Mouse (Mus musculus) C2C12 (cell line): ENCODE results near the gene Tppp. TPM values are rescaled to one million over a fixed set of nuclear protein-coding genes. Genes with fewer than 3 reads are reported as not detected.

ENCODE experiments used
- H3K27me3 ChIP-seq: one replicate; pipeline ENCODE4 v1.6.1; 2011; ENCODE audit not compliant: control insufficient read depth, insufficient read depth, insufficient read length
- H3K36me3 ChIP-seq: one replicate; pipeline ENCODE4 v1.6.1; 2011; ENCODE audit not compliant: control insufficient read depth, insufficient read depth
- H3K4me3 ChIP-seq: one replicate; pipeline ENCODE4 v1.5.1; 2011; ENCODE audit warnings: mild to moderate bottlenecking, control low read depth; ENCODE audit not compliant: poor library complexity, insufficient read depth, severe bottlenecking
- H3K79me2 ChIP-seq: one replicate; pipeline ENCODE4 v1.6.1; 2011; ENCODE audit not compliant: control insufficient read depth, insufficient read depth
- H3K79me3 ChIP-seq: one replicate; pipeline ENCODE4 v1.6.1; 2011; ENCODE audit warnings: low read depth, control low read depth
- H3ac ChIP-seq: one replicate; pipeline ENCODE3; 2011; ENCODE audit warnings: low read depth; ENCODE audit not compliant: control insufficient read depth, insufficient read length
- CEBPB ChIP-seq: IDR thresholded peaks from one replicate; pipeline ENCODE4 v1.6.1; 2011; ENCODE audit warnings: low read depth, mild to moderate bottlenecking, control low read depth, moderate library complexity
- CTCF ChIP-seq: IDR thresholded peaks from one replicate; pipeline ENCODE4 v1.5.1; 2011; ENCODE audit not compliant: control insufficient read depth, insufficient read depth, insufficient read length
- FOSL1 ChIP-seq: IDR thresholded peaks from one replicate; pipeline ENCODE4 v1.8.0; 2011; ENCODE audit warnings: mild to moderate bottlenecking, low read length; ENCODE audit not compliant: poor library complexity, insufficient read depth, severe bottlenecking
- MAX ChIP-seq: IDR thresholded peaks from one replicate; pipeline ENCODE4 v1.6.1; 2011; ENCODE audit warnings: mild to moderate bottlenecking, control low read depth
- MYOD1 ChIP-seq: IDR thresholded peaks from one replicate; pipeline ENCODE4 v1.6.1; 2011; ENCODE audit warnings: low read depth; ENCODE audit not compliant: control insufficient read depth, insufficient read length
- MYOG ChIP-seq: IDR thresholded peaks from one replicate; pipeline ENCODE4 v1.6.1; 2011; ENCODE audit not compliant: control insufficient read depth, insufficient read length; ENCODE audit errors: extremely low read depth
- USF1 ChIP-seq: IDR thresholded peaks from one replicate; pipeline ENCODE4 v1.6.1; 2011; ENCODE audit warnings: low read depth, mild to moderate bottlenecking, control low read depth, moderate library complexity
- long read RNA-seq, 2 experiments: library from polyadenylated mRNA; unstranded; transcript quantifications; one replicate each; pipeline ENCODE4 v2.0.0; 2019 to 2020
- polyA plus RNA-seq: library from polyadenylated mRNA; unstranded; fragments of >200 nt; fragmentation: generic; extraction: Trizol; gene quantifications from one replicate; pipeline ENCODE4 v1.2.1, GENCODE M21; 2012; ENCODE audit warnings: missing spikeins

Tppp gene
- 0.02 TPM for polyA plus RNA-seq
- long read RNA-seq, experiment 1: 0 reads
- long read RNA-seq, experiment 2, full-length matches to known transcripts: 3 of 3 reads
- long read RNA-seq, experiment 2, partial matches to known transcripts: 0 of 3 reads
- long read RNA-seq, experiment 2, other reads (novel, unspliced or antisense): 0 of 3 reads

DNA sequence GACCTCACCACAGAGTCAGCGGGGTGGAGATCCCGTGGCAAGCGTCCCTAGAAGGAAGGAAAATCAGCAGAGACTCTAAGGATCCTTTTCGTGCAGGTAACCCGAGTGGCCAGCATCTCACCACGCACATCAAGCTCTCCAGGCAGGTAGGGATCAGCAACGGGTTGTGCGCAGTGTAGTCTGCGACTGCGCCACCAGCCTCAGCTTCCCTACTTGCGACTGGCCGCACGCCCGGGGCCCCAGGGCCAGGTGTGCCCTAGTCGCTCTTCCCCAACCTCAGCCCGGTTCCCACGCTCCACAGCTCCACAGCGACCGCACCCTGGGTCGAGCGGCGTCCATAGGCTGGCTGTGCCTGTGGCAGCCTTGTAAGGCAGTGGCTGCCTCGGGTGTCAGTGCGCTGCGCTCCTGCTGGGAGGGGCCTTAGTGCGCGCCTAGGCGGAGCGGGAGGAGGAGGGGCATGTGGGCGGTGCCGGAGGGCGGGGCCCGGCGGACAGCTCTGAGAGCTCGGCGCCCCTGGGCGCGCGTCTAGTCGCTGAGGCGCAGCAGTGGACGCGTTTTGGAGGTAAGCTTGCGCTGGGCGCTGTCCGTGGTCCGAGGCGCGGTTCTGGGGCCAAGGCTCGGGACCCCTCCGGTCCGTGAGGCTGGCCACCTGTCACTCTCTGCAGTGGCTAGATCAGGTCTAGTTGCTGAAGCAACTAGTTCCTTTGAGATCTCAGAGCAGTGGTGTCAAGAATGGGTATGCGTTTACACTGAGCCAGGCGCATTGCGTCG, at the start of gene Tppp:
Gene Tppp, plus strand, starts transcription at position 460 of the 771 bp plus-strand sequence.
- H3ac ChIP-seq: peak within 1 kb of the TSS; percentile 59
- H3K79me3 ChIP-seq: no peaks in the 10 kb centered on the region
- no peak within 1 kb of the TSS for H3K4me3 ChIP-seq
- no peaks in the 10 kb centered on the region for H3K79me2 ChIP-seq
- TF ChIP-seq CEBPB: no peak
- no peak for TF ChIP-seq MYOG
- TF ChIP-seq MYOD1: no peak
- no peak for TF ChIP-seq FOSL1
- no peak for TF ChIP-seq CTCF
- no peak for TF ChIP-seq USF1
- no peak for TF ChIP-seq MAX
- H3K36me3 ChIP-seq: no peaks in the 10 kb centered on the region
- H3K27me3 ChIP-seq: peaks cover 9% of the 10 kb centered on the region

DNA sequence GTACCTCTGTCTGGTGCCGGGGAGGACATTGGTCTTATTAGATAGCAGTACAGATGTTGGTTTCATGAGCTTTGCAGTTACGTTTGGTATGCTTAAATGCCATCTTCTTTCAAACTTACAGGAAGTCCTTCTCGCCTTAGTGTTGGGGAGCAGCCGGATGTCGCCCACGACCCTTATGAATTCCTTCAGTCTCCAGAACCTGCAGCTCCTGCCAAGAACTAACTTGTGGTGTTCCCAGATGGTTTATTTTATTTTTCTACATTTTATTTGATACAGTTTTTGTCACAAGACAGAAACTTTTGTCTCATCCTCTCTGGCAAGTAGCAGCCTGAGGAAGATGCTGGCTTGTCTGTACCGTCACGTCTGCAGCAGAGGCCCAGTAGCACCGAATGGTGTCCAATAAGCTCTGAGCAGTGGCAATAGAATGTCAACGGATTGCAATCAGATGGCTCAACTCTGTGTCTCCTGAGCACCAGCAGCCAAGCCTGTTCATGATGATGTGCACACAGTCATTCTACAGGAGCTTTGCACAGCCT, 49.0 kb upstream of the Tppp start:
- Histone ChIP-seq H3ac (no peak overlapping the region), H3K36me3 (peaks cover 17% of the 10 kb centered on the region), H3K4me3 (no peak overlapping the region), H3K79me2 (no peaks in the 10 kb centered on the region), H3K79me3 (no peaks in the 10 kb centered on the region), H3K27me3 (no peaks in the 10 kb centered on the region)
- no peak for TF ChIP-seq MAX
- TF ChIP-seq CEBPB: no peak
- TF ChIP-seq CTCF: no peak
- no peak for TF ChIP-seq FOSL1
- TF ChIP-seq USF1: no peak
- no peak for TF ChIP-seq MYOG
- no peak for TF ChIP-seq MYOD1

DNA sequence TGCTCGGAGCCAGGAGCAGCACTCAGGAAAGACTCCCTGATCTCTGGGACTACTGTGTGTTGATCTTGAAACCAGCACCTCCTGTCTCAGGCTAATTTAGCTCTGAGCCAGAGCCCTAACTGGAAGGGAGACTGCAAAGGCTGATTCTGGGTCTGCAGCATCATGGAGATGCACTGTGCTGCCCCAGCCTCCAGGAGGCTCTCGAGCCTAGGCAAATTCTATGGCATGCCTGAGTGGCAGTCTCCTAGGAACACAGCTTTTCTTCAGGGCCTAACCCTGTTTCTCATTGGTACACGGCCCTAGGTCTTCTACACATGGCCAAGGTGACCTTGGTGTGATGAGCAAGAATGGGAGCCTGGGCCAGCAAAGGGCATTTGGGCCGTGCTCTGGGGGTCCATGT, 48.0 kb upstream of the Tppp start:
- no peaks in the 10 kb centered on the region for H3K27me3 ChIP-seq
- H3ac ChIP-seq: no peak overlapping the region
- no peaks in the 10 kb centered on the region for H3K79me3 ChIP-seq
- TF ChIP-seq MAX: no peak
- no peak for TF ChIP-seq USF1
- TF ChIP-seq CEBPB: no peak
- no peak for TF ChIP-seq MYOG
- TF ChIP-seq FOSL1: no peak
- TF ChIP-seq CTCF: no peak
- TF ChIP-seq MYOD1: no peak
- H3K4me3 ChIP-seq: no peak overlapping the region
- H3K79me2 ChIP-seq: no peaks in the 10 kb centered on the region
- peaks cover 9% of the 10 kb centered on the region for H3K36me3 ChIP-seq

DNA sequence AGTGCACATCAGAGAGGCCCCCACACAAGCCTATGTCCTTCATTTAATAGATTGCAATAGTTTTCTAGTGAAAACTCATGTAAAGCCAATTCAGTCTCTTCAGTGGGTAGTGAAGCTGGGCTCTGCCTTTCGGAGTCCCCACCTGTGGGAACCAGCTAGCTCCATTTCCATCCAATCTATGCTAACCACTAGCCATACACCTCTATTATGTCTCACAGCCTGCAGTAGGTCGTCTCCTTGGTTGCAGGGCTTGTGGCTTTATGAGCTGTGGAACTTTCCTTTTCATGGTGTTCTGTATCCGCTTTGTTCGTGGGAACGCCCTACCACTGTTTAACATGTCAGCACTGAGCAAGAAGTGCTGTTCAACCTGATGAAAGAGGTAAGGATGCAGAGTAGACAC, 45.7 kb upstream of the Tppp start, which contains the start of gene Zdhhc11:
Gene Zdhhc11, plus strand, starts transcription at position 301 of the 400 bp plus-strand sequence.
- Histone ChIP-seq H3K79me2 (no peaks in the 10 kb centered on the region), H3K36me3 (peaks cover 9% of the 10 kb centered on the region), H3ac (no peak within 1 kb of the TSS), H3K27me3 (no peaks in the 10 kb centered on the region), H3K79me3 (no peaks in the 10 kb centered on the region), H3K4me3 (no peak within 1 kb of the TSS)
- TF ChIP-seq MYOG (no peak), CTCF (no peak), CEBPB (no peak), MYOD1 (no peak)

DNA sequence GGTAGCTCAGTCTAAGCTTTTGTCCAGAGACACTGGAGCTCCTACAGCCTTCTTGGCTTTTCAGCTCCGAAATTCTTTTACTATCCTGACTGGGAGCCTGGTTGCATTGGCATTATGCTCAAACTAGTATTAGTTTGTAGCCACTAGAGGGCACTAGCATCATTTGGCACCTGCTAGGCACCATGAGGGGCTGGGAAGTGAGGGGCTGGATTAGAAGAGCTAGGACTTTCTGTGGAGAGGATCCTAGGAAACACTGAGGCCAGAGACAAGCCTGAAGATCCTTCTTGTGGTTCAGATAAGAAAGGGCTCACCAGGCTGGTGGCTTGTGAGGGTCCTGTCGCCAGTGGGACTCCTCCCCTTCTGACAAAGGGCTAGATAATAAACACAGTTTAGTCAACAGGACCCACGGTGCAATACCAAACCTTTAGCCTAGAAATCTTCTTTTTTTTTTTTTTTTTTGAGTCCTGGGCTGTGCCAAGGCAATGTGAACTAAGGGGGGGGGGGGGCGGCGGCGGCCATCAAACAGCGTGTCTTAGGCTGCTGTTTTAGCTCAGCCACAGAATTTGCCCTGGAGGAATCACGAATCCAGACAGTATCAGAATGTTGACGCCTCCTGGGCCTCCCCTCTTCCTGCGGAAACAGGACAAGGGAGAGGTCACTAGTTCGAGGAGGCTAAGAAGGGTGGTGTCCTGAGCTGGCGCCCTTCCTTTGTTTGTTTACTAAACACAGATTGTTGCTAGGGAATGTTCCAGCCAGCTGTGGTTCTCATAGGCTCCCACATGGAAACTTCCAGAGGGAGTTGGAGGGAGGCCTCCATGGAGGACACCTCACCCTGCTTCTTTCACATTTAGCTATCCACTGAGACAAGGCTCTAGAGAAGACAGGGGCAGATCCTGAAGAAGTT, 38.4 kb upstream of the Tppp start:
- no peak overlapping the region for H3ac ChIP-seq
- TF ChIP-seq CTCF: no peak
- no peak for TF ChIP-seq USF1
- TF ChIP-seq MYOG: no peak
- no peak for TF ChIP-seq FOSL1
- no peak for TF ChIP-seq CEBPB
- TF ChIP-seq MYOD1: no peak
- TF ChIP-seq MAX: no peak
- no peaks in the 10 kb centered on the region for H3K27me3 ChIP-seq
- H3K79me2 ChIP-seq: no peaks in the 10 kb centered on the region
- no peaks in the 10 kb centered on the region for H3K36me3 ChIP-seq
- H3K79me3 ChIP-seq: no peaks in the 10 kb centered on the region
- no peak overlapping the region for H3K4me3 ChIP-seq

DNA sequence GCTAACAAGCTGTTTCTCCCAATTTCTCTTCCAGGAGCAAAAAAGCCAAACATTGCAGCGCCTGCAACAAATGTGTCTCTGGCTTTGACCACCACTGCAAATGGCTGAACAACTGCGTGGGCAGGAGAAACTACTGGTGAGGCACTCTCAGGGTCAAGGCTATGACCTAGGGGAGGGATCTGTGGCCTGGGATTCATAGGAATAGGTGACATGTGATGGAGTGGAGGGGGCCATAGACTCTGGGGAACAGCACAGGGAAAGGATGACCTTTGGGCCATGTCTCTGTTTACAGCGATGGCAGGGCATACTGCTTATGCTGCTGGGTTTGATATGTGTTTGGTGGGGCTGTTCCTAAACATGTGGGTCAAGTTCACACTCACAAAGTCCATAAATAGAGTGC, 34.7 kb upstream of the Tppp start:
- Histone ChIP-seq H3ac (no peak overlapping the region), H3K79me2 (no peaks in the 10 kb centered on the region), H3K36me3 (no peaks in the 10 kb centered on the region), H3K79me3 (no peaks in the 10 kb centered on the region), H3K4me3 (no peak overlapping the region), H3K27me3 (peaks cover 3% of the 10 kb centered on the region)
- TF ChIP-seq MAX (no peak), USF1 (no peak), MYOD1 (no peak), MYOG (no peak), CEBPB (no peak), CTCF (no peak), FOSL1 (no peak)
